Mouse (Mus musculus) testis, adult 2 months (tissue): ENCODE results near the gene Ablim2. TPM values are rescaled to one million over a fixed set of nuclear protein-coding genes. Genes with fewer than 3 reads are reported as not detected.

Experiments
- H3K27ac ChIP-seq: fragments of 200-500 bp; 2 replicates; pipeline ENCODE4 v1.5.1; 2012; ENCODE audit warnings: low read depth, low read length; ENCODE audit not compliant: control insufficient read depth, insufficient read depth
- H3K27me3 ChIP-seq: fragments of 200-500 bp; 2 replicates; pipeline ENCODE4 v1.6.1; 2012; ENCODE audit warnings: mild to moderate bottlenecking, low read length, moderate library complexity; ENCODE audit not compliant: control insufficient read depth, insufficient read depth
- H3K36me3 ChIP-seq: fragments of 200-500 bp; 2 replicates; pipeline ENCODE4 v1.6.1; 2012; ENCODE audit warnings: mild to moderate bottlenecking, low read length; ENCODE audit not compliant: control insufficient read depth, insufficient read depth
- H3K4me1 ChIP-seq: fragments of 200-500 bp; 2 replicates; pipeline ENCODE4 v1.6.1; 2012; ENCODE audit warnings: low read length; ENCODE audit not compliant: control insufficient read depth, insufficient read depth
- H3K4me3 ChIP-seq: fragments of 200-500 bp; 2 replicates; pipeline ENCODE4 v1.5.1; 2012; ENCODE audit warnings: low read depth, mild to moderate bottlenecking, low read length, moderate library complexity, mixed read lengths; ENCODE audit not compliant: control insufficient read depth
- CTCF ChIP-seq: fragments of 200-500 bp; IDR thresholded peaks from 2 replicates; pipeline ENCODE4 v1.5.1; 2012; ENCODE audit warnings: low read depth, mild to moderate bottlenecking, inconsistent platforms, low read length, moderate library complexity; ENCODE audit not compliant: control insufficient read depth, insufficient read depth, insufficient replicate concordance
- POLR2A ChIP-seq: fragments of 200-500 bp; IDR thresholded peaks from 2 replicates; pipeline ENCODE4 v1.6.1; 2012; ENCODE audit warnings: low read depth, mild to moderate bottlenecking, inconsistent platforms, low read length, moderate library complexity; ENCODE audit not compliant: control insufficient read depth
- polyA plus RNA-seq: library from polyadenylated mRNA; depleted of rRNA; stranded (reverse); fragments of >200 nt; gene quantifications from 2 replicates; pipeline ENCODE4 v1.2.3, GENCODE M21; 2012

The Ablim2 gene
- polyA plus RNA-seq, 1 experiment: 1.2 TPM

DNA sequence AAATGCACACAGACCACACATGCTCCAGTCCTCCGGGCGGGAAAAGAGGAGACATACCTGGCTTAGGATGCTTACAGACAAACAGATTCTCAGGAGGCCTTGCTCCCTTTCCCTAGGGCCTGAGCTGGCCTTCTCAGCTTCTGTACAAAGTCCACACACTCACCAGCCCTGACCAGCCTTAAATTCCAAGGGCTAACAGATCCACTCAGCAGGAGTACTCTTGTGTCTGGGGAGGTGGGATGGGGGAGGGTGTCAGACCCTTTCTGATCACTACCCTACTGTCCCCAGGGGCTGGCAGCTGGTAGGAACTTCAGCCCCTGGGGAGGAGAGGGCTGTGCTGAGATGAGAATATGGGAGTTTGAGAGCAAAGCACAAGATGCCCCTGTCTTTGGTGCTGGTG is 18.7 kb upstream of the Ablim2 start:
- Histone ChIP-seq H3K4me1 (no peaks in the 10 kb centered on the region; the same call in none of the 2 replicates), H3K27ac (no peak overlapping the region), H3K4me3 (no peak overlapping the region), H3K36me3 (no peaks in the 10 kb centered on the region), H3K27me3 (no peaks in the 10 kb centered on the region)
- TF ChIP-seq POLR2A (no peak), CTCF (no peak)

DNA sequence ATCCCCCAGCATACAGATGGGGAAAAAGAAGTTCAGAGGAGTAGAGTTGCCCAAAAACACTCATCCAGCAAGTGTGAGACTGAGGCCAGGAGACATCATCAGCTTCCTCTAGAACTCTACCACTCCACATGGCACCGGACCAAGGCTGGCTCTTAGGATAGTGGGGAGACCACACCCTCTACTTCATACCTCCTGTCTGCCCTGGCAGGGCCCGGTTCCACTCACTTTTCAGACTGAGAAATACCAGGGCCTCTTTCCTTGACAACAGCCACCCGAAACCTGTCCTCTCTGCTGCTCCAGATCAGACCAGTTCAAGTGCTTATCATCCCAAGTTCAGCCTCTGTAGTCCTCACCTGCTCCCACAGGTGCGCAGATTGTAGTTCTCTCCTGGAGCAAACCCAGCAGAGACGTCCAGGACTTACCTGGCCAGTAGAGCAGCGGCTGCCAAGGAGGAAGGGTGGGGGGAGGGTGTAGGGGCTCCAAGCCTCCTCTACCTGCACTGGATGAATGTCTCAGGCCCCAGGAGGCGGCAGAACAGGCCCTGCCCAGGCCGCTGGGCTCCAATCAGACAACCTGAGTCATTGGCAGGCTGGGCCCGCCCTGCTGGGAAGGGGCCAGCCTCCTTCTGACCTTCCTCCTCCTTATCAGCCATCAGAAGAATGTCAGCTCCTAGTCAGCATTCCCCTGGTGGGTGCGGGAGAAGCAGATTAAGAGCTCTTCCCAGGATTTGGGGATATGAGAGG is 18.0 kb upstream of the Ablim2 start, which contains the start of gene Sh3tc1:
TSS of gene Sh3tc1 (minus strand) at position 452 of the 743 bp plus-strand sequence.
- TF ChIP-seq POLR2A: no peak
- TF ChIP-seq CTCF: no peak
- Histone ChIP-seq H3K36me3 (no peaks in the 10 kb centered on the region), H3K4me3 (peak within 1 kb of the TSS; percentile 38), H3K27ac (no peak within 1 kb of the TSS), H3K4me1 (no peaks in the 10 kb centered on the region; the same call in none of the 2 replicates), H3K27me3 (no peaks in the 10 kb centered on the region)

DNA sequence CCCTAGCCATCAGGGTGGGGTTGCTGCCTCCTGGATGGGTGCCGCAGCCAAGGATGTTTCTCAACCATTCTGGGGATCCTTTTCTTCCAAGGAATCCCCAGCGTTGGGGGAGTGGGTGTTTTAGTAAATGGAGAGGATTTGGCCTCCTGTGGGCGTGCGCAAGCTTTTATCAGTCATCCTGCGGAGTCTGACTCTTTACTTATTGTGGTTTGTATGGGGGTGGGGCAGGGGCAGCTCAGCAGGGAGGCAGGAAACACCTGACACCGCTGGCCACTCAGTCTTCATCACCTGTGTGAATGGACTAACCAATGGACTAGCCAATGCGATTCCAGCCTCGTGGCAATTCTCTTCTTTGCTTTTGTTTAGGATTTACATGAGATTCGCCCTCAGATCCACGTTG is 17.0 kb upstream of the Ablim2 start:
- no peaks in the 10 kb centered on the region for H3K36me3 ChIP-seq
- H3K27me3 ChIP-seq: no peaks in the 10 kb centered on the region
- H3K4me1 ChIP-seq: no peaks in the 10 kb centered on the region; the same call in none of the 2 replicates
- H3K4me3 ChIP-seq: peak overlapping the region; percentile 38
- no peak overlapping the region for H3K27ac ChIP-seq
- TF ChIP-seq CTCF: no peak

DNA sequence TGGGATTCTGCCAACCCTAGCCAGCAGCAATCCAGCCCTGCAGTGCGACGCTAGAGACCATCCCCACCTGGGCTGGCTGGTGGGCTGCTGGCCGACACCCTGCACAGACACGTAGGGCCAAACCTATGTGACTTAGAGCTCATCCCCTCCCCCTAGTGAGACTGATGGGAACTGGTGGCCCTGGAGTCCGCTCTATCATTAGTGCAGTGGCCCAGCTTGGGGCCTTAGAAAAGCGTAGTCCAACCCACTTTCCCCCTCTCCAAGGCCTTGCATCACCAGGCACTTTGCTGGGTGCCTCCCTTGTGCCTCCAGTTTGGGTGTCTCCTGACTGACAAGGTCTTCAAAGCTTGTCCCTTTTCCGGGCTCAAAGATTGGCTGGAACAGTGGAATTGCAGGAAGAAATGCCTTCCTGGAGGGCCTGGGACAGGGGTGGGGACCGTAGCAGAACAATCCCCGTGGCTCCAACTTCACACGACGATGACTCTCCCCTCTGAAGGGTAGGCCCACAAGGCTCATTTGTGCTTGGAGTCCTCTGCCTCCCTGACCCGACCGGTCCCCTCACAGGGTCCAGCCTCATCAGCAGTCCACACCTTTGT is 16.4 kb upstream of the Ablim2 start:
- Histone ChIP-seq H3K27ac (no peak overlapping the region), H3K4me1 (no peaks in the 10 kb centered on the region; the same call in none of the 2 replicates), H3K27me3 (no peaks in the 10 kb centered on the region), H3K36me3 (no peaks in the 10 kb centered on the region), H3K4me3 (no peak overlapping the region)
- TF ChIP-seq CTCF: no peak
- no peak for TF ChIP-seq POLR2A

DNA sequence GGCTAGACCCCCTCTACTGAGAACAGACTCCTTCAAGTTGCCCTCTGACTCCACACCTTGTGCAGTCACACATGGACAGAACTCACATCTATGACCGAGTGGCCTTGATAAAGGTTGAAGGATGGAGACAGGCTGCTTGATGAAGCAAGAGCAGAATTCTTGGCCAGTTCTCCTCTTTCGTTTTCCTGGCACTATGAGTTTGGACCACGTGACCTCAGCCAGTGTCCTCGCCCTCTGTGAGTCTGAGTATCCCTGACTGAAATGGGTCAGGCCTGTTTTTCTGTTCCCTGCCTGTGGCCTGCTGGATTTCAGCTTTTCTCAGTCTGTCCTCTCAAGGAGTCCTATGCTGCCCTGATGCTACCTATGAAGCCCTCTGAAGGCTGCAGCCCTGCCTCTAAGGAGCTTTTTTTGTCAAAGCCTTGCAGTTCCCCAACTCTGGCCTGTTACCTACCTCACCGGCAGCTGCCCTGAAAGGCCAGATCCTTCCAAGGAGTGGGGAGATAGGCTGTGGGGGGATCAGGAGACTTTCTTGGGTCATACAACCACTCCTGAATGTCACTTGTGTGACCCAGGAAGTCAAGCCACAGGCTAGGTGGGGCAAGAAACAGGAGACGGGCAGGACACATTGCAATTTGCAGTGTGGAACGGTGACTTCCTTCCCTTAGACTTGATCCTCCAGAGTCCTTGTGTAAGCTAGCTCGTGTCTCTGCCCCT is 14.3 kb upstream of the Ablim2 start:
- H3K27me3 ChIP-seq: no peaks in the 10 kb centered on the region
- H3K36me3 ChIP-seq: no peaks in the 10 kb centered on the region
- H3K4me1 ChIP-seq: no peaks in the 10 kb centered on the region; the same call in none of the 2 replicates
- TF ChIP-seq POLR2A (no peak), CTCF (no peak)
- peak overlapping the region; percentile 21 for H3K27ac ChIP-seq
- H3K4me3 ChIP-seq: peak overlapping the region; percentile 23; the same call in 1 of the 2 replicates

GRCm38 (mm10) chr5:35743990-35744722 is 13.5 kb upstream of the Ablim2 start:
- H3K27ac ChIP-seq: peak overlapping the region; percentile 21; the same call in 1 of the 2 replicates
- H3K27me3 ChIP-seq: no peaks in the 10 kb centered on the region
- TF ChIP-seq CTCF (no peak), POLR2A (no peak)
- H3K4me3 ChIP-seq: no peak overlapping the region
- no peaks in the 10 kb centered on the region; the same call in none of the 2 replicates for H3K4me1 ChIP-seq
- no peaks in the 10 kb centered on the region for H3K36me3 ChIP-seq

DNA sequence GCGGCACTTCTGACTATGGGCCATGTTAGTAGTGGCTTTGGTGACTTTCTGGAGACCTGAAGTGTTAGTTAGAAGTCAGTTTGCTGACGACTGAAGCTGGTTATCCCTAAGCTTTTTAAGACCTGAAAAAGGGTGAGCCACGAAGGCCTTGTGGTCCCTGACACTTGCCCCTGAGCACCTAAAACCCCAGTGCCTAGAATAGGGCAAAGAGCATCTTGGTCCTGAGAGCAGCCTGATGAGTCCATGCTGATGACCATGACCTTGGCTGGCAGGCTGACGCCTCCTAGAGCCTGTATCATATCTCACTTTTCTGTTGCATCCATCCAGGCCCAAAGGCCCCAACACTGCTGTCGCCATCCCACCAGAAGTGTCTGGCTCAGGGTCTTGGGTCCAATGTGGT is 12.3 kb upstream of the Ablim2 start:
- Histone ChIP-seq H3K36me3 (no peaks in the 10 kb centered on the region), H3K4me3 (no peak overlapping the region), H3K27me3 (no peaks in the 10 kb centered on the region), H3K4me1 (no peaks in the 10 kb centered on the region; the same call in none of the 2 replicates), H3K27ac (no peak overlapping the region)
- no peak for TF ChIP-seq CTCF
- TF ChIP-seq POLR2A: no peak
